Mouse (Mus musculus): Measurements from ENCODE around the gene Gm21738. TPM values are rescaled to one million over a fixed set of nuclear protein-coding genes. Genes with fewer than 3 reads are reported as not detected.
"Not testable (repeated sequence)": the region's sequence is repeated elsewhere in the genome, so short reads cannot be mapped to it uniquely, and the experiment has no call there.

Gene Gm21738
- under 1 TPM in 1 of 2 experiments, not detected in 1; 0.58 TPM for total RNA-seq (2021)
- long read RNA-seq, experiment 1 = 0 reads
- long read RNA-seq, experiment 2 = 0 reads

DNA sequence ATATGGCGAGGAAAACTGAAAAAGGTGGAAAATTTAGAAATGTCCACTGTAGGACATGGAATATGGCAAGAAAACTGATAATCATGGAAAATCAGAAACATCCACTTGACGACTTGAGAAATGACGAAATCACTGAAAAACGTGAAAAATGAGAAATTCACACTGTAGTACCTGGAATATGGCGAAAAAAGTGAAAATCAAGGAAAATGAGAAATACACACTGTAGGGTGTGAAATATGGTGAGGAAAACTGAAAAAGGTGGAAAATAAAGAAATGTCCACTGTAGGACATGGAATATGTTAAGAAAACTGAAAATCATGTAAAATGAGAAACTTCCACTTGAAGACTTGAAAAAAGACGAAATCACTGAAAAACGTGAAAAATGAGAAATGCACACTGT is at the start of gene Gm21738:
Gm21738 (minus strand) TSS at position 101 of the 400 bp plus-strand sequence.
- not testable (repeated sequence) for DNase-seq (ENCODE audit: low spot score in 2 of 2)

DNA sequence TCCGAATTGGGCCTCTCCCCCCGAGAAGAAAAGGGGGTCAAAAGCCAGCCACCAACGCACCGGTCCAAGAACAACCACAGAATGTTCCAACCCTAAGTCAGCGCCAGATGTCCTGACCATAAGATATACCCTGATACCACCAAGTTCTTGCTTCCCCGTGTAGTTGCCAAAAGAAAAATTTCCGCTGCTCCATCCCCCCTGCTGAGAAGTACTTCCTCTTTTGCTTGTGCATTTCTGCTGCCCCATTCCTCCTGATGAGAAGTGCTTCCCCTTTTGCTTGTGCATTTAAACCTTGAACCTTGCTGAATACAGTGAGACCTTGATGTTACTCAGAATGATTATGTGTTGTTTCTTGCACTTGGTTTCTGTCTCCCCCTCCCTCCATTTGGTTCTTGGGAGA is 35.0 kb downstream of the Gm21738 start:
- DNase-seq (ENCODE audit: low spot score in 2 of 2) = not testable (repeated sequence)

Other genes with a start within 250 kb of the Gm21738 start
- gene Gm2244, start 131.0 kb upstream of the Gm21738 start, total RNA-seq (2021) = not detected
- gene Gm2237, start 166.2 kb upstream of the Gm21738 start, total RNA-seq (2021) = 1 to 10 TPM; 2.3 to 3.8 TPM
- gene Gm5458, start 183.7 kb upstream of the Gm21738 start, total RNA-seq (2021) = not detected

Measured in left cerebral cortex, adult 18-20 months (tissue).